Mouse (Mus musculus) macrophage (primary cell): ENCODE measurements around the gene Gm6880. TPM values are rescaled to one million over a fixed set of nuclear protein-coding genes. Genes with fewer than 3 reads are reported as not detected.
"Not testable (repeated sequence)": the region's sequence is repeated elsewhere in the genome, so short reads cannot be mapped to it uniquely, and the experiment has no call there.

Experiments
- H3K27ac ChIP-seq: fragments of 350-480 bp; formaldehyde crosslinking; 2 replicates; pipeline ENCODE4 v1.9.0; 2021
- H3K36me3 ChIP-seq: fragments of 350-480 bp; formaldehyde crosslinking; 2 replicates; pipeline ENCODE4 v1.9.0; 2021; ENCODE audit errors: inconsistent target
- H3K4me3 ChIP-seq: fragments of 350-480 bp; formaldehyde crosslinking; 2 replicates; pipeline ENCODE4 v1.9.0; 2021; ENCODE audit errors: inconsistent target
- H3K79me2 ChIP-seq: fragments of 350-480 bp; formaldehyde crosslinking; 2 replicates; pipeline ENCODE4 v1.9.0; 2021; ENCODE audit errors: inconsistent target
- WGBS: methylation state at CpG from one replicate; pipeline ENCODE4 v1.1.7; 2026; ENCODE audit warnings: inconsistent platforms; ENCODE audit not compliant: missing documents; 5-methylcytosine and 5-hydroxymethylcytosine counted together
- polyA plus RNA-seq: library from polyadenylated mRNA; stranded (reverse); fragments of 250-400 nt; gene quantifications from 3 replicates; pipeline ENCODE4 v1.2.4, GENCODE M21; 2018; ENCODE audit warnings: inconsistent platforms
- total RNA-seq, 78 experiments: library from RNA; depleted of rRNA; stranded (reverse); fragments of 250-400 nt; gene quantifications; 1 replicate in 9 of 78; 2 replicates in 24 of 78; 3 replicates in 43 of 78; 4 replicates in 2 of 78; pipeline ENCODE4 v1.2.4; 2018; ENCODE audit warnings: inconsistent platforms in 56 of 78

Gm6880 gene
- total RNA-seq (2018; cell fraction: chromatin; rRNA removed) = not detected
- not detected for total RNA-seq (2018; cell fraction: cytosol; rRNA removed)
- not detected for total RNA-seq (2018; cell fraction: nucleus; rRNA removed)
- polyA plus RNA-seq = not detected in 3 replicates

DNA sequence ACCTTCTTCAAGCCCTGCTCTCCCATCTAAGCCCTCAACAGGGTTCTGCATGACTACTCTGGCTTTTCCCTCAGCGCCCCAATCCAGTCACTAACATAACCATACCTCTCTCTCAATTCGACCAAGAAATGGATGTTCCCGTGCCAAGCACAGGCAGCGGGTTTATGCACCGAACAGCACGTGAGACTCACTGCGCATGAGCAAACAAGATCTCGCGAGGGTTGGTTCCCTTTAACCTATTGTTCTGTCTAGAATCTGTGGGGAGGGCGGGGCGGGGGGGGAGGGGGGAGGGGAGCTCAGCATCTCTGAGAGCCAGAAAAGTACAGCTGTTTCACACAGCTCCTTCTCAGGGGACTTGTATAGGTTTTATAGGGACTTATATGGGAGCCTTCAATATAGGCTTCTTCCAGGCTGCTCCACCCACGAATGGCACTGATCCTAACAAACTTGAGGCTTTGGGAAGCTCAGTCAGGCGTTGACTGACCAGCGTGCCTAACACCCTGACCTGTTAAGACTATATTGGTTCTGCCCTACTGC, at the start of gene Gm6880:
TSS of gene Gm6880 (minus strand) at position 51 of the 537 bp plus-strand sequence.
- not testable (repeated sequence) for H3K36me3 ChIP-seq, H3K27ac ChIP-seq, H3K79me2 ChIP-seq, H3K4me3 ChIP-seq
- 89% methylated on average over 3 of the region's 14 CpGs for WGBS

DNA sequence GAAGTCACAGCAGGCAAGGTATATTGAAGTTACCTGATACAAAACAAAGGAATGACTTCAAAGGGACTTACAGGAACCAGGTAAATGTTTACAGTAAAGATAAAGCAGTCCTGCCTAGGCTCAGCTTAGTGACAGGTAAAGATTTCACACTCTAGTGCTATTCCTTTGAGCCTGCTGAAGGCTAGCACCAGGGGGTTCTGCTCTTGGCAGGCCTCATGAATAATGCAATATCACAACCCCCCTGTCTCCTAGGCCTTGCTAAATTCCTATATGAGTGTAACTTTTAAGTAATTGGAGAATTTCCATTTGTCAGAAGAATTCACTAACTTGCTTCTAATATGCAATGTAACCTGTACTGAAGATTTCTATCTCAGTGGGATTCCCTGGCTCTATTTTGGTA, 36.3 kb upstream of the Gm6880 start:
- not testable (repeated sequence) for H3K79me2 ChIP-seq, H3K4me3 ChIP-seq, H3K36me3 ChIP-seq, H3K27ac ChIP-seq

DNA sequence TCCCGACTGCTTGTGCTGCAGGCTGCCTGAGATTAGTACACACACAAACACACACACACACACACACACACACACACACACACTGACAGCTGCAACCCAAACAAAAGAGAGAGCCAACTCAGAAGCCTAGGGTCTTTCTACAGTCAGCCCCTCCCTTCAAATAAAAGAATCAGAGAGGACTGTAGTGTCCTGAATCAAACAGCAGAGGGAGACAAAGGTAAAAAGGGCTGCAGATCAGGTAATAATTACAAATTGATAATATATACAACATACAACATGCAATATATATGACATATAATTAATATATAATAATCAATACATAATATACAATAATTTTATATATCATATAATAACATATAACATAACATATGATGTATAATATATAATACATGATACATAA, 15.9 kb upstream of the Gm6880 start:
- Histone ChIP-seq H3K27ac (no peak overlapping the region), H3K4me3 (no peak overlapping the region), H3K79me2 (no peaks in the 10 kb centered on the region), H3K36me3 (no peaks in the 10 kb centered on the region)
- no CpG with 5 or more reads among the region's 1 CpGs for WGBS

DNA sequence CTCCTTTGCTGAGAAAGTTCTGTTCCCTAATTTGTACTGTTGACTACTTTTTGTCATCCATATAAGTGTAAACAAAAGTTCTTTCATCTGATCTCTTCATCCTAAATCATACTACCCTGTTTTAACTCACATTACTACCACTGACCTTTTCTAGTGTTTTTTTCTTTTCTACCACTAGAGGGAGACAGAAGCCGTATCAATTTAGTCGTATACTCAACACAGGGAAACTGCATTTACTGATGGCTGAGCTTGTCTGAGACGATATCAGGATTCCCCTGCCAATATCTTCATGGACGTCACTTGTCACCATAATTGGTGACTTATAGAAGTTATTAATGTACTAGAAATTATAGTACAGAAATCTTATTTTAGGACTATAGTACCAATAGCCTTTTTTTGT, 28.4 kb downstream of the Gm6880 start:
- H3K36me3 ChIP-seq = peaks cover 4% of the 10 kb centered on the region; the same call in 1 of the 2 replicates
- no peak overlapping the region for H3K27ac ChIP-seq
- 14% methylated on average over 4 of the region's 4 CpGs for whole genome bisulfite sequencing
- no peak overlapping the region for H3K4me3 ChIP-seq
- H3K79me2 ChIP-seq = no peaks in the 10 kb centered on the region

DNA sequence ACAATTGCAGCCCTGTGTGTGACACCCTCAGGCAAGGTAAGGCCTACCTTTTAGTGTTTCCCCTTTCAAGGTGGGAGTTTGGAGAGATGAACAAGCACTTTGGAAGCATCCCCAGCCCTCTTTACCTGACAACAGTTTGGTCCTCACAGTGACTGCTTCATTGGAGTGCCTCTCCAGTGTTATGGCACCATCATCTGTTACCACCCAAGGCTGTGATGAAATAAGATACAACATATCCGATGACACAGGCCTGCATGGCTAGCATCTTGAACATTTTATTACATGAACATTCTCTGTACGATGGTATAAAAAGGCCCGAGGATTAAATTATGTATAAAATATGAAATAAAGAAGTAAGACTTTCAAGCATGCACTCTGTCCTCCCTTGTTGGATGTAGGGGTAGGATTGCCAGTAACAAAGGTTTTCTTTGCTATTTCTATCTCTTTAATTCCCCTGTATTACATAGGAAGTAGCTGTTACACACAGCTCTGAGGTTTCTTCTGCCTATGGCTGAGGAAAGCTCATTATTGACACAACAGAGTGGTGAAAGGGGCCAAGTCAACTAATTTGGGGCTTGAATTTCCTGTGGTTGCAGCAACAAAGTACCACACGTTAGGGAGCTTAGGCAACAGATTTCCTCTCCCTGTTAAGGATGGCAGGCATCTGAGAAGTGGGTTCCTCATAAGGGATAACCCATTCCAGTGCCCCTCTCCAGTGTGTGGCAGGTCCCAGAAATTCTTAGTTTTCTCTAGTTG, 29.9 kb downstream of the Gm6880 start:
- Histone ChIP-seq H3K4me3 (no peak overlapping the region), H3K36me3 (peaks cover 15% of the 10 kb centered on the region; the same call in 1 of the 2 replicates), H3K79me2 (no peaks in the 10 kb centered on the region), H3K27ac (no peak overlapping the region)
- 53% methylated on average over 3 of the region's 4 CpGs for WGBS

Other genes starting within 250 kb of the Gm6880 start
- 167 to 435 TPM (median 388 TPM) in 3 replicates for gene Flna, start 231.6 kb downstream of the Gm6880 start, polyA plus RNA-seq
- gene Emd, start 226.7 kb downstream of the Gm6880 start, polyA plus RNA-seq = 35.7 to 94.2 TPM (median 47.2 TPM) in 3 replicates
- 1,104 to 3,117 TPM (median 2,186 TPM) in 3 replicates for gene Rpl10, start 210.6 kb downstream of the Gm6880 start, polyA plus RNA-seq
- gene Taz, start 199.5 kb downstream of the Gm6880 start, polyA plus RNA-seq = 20.9 to 53.4 TPM (median 35.7 TPM) in 3 replicates
- gene Dnase1l1, start 199.1 kb downstream of the Gm6880 start, polyA plus RNA-seq = 142 to 185 TPM (median 160 TPM) in 3 replicates
- 423 to 572 TPM (median 484 TPM) in 3 replicates for gene Atp6ap1, start 184.3 kb downstream of the Gm6880 start, polyA plus RNA-seq
- 40.7 to 86.1 TPM (median 74.6 TPM) in 3 replicates for gene Gdi1, start 176.4 kb downstream of the Gm6880 start, polyA plus RNA-seq
- 106 to 278 TPM (median 113 TPM) in 3 replicates for gene Fam50a, start 168.4 kb downstream of the Gm6880 start, polyA plus RNA-seq
- 1.9 to 2.8 TPM (median 2.2 TPM) in 3 replicates for gene Plxna3, start 152.3 kb downstream of the Gm6880 start, polyA plus RNA-seq
- 25.6 to 62.6 TPM (median 35.9 TPM) in 3 replicates for gene Lage3, start 127.8 kb downstream of the Gm6880 start, polyA plus RNA-seq
- gene Ubl4a, start 108.2 kb downstream of the Gm6880 start, polyA plus RNA-seq = 17.1 to 29.5 TPM (median 25.0 TPM) in 3 replicates
- 25.6 to 29.5 TPM (median 27.5 TPM) in 3 replicates for gene Slc10a3, start 108.0 kb downstream of the Gm6880 start, polyA plus RNA-seq
- 24.1 to 37.8 TPM (median 27.4 TPM) in 3 replicates for gene Fam3a, start 88.1 kb downstream of the Gm6880 start, polyA plus RNA-seq
- 21.1 to 27.6 TPM (median 22.4 TPM) in 3 replicates for gene Ikbkg, start 88.1 kb downstream of the Gm6880 start, polyA plus RNA-seq
- 140 to 235 TPM (median 171 TPM) in 3 replicates for gene G6pdx, start 52.2 kb downstream of the Gm6880 start, polyA plus RNA-seq
- not detected in 3 replicates for gene Olfr1326-ps1, start 93.5 kb upstream of the Gm6880 start, polyA plus RNA-seq
- not detected in 3 replicates for gene Olfr1325, start 111.3 kb upstream of the Gm6880 start, polyA plus RNA-seq
- gene Gm5640, start 164.2 kb upstream of the Gm6880 start, polyA plus RNA-seq = not detected in 3 replicates